Mouse (Mus musculus): ENCODE results near the gene Rps18. TPM values are rescaled to one million over a fixed set of nuclear protein-coding genes. Genes with fewer than 3 reads are reported as not detected.

The Rps18 gene
- total RNA-seq, 4 experiments from 2014 or later = 380 to 500 (median 432) TPM

DNA sequence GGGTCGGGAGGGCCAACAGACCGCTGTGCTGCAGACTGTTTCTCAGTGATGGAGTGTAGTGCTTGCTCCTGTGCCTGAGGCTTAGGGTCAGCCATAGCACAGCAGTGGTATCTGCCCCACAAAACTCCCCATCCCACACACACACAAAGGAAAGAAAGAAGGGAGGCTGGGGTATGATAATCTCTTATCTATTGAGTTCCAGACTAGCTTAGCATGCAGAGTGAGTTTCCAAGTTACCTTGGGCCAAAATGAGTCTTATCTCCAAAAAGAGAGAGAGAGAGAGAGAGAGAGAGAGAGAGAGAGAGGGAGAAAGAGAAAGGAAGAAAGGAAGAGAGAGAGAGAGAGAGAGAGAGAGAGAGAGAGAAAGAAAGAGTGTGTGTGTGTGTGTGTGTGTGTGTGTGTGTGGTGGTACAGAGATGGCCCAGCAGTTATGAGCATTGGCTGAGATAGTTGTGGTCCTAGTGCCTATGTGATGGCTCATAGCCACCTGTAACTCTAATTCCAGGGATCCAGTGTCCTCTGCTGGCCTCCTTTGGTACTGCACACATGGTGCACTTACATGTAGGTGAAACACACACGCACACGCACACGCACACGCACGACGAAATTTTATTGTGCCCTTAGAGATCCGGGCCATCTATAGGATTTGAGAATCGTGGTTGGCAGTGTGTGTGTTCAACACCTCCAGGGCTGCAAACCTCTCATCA lies 31.1 kb downstream of the Rps18 start:
- DNase-seq (ENCODE audit: low spot score in 2 of 2) = no peak

GRCm38 (mm10) chr17:33921361-33921760 lies 34.4 kb downstream of the Rps18 start:
- no peak for DNase-seq (ENCODE audit: low spot score in 2 of 2)

DNA sequence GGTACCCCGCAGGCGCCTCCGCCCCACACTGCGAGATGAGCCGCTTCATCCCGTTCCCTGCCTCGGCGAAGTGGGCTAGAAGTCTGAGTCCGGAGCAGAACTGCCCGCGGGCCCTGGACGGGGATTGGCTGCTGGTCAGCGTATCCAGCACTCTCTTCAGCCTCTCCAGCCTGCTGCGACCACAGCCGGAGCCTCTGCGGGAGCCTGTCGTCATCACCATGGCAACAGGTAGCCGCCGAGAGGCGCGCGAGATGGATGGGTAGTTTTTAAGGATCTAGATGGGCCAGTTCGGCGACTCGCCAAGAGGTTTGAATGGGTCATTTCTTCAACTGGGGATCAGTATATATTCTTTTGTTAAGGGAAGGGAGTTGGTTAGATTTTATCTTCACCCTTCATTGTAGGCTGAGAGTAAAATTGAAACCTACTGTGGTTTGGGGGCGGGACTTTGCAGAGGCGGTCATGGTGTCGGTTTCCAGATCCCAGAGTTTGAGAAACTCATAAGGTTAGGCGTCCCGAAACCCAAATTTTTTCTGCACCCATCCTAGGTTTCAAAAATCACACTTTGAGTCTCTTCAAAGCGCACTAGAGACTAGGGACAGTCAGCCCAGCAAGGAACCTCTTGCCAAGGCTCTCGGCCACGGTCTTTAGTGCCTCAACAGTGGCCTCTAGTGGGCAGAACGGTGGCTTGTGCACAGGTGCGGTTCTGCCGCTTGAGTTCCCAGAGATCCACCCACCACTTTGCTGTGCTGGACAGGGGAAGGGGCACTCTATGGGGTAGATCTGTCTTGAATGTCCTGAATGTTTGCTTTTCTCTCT lies 35.3 kb downstream of the Rps18 start:
- DNase-seq (ENCODE audit: low spot score in 2 of 2) = peak; percentile 72 to 73

- peak; percentile 69 to 81 for DNase-seq (ENCODE audit: low spot score in 2 of 2)
Observed at GRCm38 (mm10) chr17:33919351-33920281, 36.2 kb downstream of the Rps18 start.

DNA sequence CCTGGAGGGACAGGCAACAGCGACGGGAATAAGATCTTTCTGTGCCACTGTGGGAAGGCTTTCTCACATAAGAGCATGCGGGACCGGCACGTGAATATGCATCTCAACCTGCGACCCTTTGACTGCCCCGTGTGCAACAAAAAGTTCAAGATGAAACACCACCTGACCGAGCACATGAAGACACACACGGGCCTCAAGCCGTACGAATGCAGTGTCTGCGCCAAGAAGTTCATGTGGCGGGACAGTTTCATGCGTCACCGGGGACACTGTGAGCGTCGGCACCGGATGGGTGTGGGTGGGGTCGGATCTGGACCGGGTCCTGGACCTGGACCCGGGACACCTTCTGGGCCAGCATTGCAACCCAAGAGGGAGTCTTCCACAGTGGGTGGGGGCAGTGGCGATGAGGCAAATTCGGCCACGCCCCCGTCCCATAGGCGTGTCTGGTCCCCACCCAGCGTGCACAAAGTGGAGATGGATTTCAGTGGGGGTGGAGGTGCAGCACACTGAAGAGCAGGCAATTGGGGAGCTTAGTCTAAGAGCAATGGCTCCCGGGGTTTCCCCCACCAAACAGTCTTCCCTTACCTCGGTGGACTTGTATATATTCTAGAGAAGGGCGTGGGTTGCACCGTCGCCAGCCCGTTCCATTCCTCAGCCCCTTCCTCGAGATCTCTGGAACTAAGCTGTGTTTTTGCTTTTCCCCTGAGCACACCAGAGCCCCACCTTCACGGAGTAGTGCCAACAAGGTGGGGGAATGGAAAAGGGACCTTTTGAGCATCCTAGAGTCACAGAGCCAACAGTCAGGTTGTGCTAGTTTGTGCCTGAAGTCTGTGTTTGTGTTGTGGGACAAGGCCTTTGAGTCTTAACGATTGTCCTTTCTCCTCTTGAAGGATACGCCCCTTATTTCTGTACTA lies 37.3 kb downstream of the Rps18 start:
- DNase-seq (ENCODE audit: low spot score in 2 of 2) = peak in 1 of 2 experiments; percentile 48

DNA sequence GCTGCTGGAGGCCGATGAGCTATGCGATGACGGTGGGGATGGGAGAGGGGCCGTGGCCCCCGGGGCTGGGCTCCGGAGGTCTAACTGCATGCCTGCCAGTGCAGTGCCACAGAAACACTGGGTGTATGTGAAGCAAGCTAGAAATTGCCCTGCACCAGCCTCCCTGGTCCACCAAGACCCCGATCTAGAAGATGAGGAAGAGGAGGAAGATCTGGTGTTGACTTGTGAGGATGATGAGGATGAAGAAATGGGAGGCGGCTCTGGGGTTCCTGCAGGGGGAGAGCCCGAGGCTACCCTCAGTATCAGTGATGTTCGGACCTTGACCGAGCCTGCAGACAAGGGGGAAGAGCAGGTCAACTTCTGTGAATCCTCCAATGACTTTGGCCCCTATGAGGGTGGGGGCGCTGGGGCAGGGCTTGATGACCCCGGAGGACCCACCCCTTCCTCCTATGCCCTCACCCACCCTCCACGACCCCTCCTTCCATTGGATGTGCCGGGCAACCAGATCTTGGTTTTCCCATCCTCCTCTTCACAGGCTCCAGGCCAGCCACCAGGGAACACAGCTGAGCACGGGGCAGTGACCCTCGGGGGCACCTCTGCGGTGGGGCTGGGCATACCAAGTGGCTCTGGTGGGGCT lies 38.0 kb downstream of the Rps18 start:
- DNase-seq (ENCODE audit: low spot score in 2 of 2) = no peak

DNA sequence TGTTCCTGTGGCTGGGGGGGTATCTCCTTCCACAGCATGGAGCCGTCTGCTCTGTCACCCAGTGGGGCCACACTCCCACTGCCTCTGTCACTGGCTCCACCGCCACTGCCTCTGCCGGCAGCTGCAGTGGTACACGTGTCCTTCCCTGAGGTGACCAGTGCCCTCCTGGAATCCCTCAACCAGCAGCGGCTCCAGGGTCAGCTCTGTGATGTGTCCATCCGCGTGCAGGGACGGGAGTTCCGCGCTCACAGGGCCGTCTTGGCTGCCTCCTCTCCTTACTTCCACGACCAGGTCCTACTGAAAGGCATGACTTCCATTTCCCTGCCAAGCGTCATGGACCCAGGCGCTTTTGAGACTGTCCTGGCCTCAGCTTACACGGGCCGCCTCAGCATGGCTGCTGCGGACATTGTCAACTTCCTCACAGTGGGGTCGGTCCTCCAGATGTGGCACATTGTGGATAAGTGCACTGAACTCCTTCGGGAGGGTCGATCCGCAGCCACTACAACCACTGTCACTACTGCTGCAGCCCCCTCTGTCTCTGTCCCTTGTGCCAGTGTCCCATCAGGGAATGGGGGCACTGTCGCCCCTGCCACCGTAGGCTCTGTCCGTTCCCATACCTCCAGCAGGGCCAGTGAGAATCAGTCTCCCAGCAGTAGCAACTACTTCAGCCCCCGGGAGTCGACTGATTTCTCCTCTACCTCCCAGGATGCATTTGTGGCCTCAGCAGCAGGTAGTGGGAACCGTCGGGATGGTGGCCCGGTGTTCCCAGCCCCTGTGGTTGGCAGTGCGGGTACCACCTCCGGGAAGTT lies 38.8 kb downstream of the Rps18 start:
- no peak for DNase-seq (ENCODE audit: low spot score in 2 of 2)

DNA sequence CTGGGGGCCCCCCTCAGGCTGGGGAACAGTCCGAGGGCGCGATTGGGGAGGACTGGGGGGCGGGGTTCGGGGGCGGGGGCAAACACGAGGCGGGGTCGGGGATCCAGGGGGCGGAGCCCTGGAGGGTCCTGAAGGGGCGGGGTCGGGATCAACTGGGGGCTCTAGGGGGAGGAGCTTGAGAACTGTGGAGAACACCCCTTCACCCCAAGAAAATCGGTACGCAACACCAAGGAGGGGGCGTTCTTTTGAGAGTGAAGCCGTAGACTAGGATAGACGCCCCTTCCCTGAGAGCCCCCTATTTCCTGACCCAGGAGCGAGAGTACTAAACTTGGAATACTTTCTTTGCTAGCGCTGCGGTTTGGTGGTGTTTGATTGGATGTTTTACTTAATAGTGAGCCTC lies 39.5 kb downstream of the Rps18 start:
- DNase-seq (ENCODE audit: low spot score in 2 of 2) = no peak

DNA sequence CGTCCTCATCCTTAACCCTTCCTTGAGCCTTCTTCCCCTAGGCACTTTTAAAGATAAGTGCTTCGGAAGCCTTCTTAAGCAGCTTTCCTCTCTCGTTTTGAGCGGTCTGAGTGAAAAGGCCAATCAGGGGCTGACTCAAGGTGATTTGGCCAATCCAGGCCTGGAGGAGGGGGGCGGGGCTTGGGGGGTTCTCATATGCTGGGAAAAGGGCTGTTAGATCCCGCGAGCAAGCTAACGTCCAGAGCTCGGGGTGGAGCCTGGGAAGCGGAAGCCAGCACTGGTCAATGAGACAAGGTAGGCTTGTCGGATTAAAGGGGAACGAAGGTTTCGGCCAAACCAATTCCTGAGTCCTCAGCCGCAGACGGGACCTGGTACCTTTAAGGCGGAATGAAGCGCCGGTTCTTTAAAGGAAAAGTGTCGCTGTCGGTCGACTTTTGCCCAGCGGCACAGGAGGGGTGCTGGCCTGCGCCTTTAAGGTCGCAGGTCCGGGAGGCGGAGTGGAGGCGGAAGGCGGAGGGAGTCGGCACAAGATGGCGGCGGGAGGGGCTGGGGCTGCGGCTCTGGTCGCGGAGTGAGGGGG lies 40.0 kb downstream of the Rps18 start, which contains the start of the genes Tapbp and Zbtb22:
TSS of gene Tapbp (plus strand) at position 229 of the 580 bp plus-strand sequence.
TSS of gene Zbtb22 (plus strand) at position 234 of the 580 bp plus-strand sequence.
- peak; percentile 92 to 95 for DNase-seq (ENCODE audit: low spot score in 2 of 2)

DNA sequence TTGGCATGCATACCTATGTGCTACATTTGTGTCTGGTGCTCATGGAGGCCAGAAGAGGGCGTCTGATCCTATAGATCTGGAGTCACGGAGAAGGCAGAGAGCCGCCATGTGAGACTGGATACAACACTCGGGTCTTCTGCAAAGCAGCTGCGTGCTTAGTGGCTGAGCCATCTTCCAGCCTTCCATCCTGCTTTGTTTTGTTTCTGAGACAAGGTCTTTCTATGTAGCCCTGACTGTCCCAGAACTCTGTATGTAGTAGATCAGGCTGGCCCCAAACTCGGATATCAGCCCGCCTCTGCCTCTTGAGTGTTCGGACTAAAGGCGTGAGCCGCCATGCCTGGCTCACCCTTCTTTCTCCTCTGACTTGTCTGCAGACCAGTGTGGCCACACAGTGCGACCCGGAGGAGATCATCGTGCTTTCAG lies 40.8 kb downstream of the Rps18 start:
- no peak for DNase-seq (ENCODE audit: low spot score in 2 of 2)

DNA sequence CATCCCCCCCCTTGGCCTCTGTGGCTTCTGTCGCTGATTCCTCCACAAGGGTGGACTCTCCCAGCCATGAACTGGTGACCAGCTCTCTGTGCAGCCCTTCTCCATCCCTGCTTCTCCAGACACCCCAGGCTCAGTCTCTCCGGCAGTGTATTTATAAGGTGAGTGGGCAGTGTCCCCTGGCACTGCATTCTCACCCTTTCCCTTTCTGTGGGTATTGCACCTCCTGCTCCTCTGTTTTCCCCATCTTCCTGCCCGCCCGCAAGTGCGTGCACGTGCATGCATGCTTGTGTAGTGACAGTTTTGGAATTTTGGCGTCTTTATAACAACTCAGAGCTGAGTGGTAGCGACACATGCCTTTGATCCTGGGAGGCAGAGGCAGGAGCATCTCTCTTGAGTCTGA lies 41.9 kb downstream of the Rps18 start:
- DNase-seq (ENCODE audit: low spot score in 2 of 2) = no peak

DNA sequence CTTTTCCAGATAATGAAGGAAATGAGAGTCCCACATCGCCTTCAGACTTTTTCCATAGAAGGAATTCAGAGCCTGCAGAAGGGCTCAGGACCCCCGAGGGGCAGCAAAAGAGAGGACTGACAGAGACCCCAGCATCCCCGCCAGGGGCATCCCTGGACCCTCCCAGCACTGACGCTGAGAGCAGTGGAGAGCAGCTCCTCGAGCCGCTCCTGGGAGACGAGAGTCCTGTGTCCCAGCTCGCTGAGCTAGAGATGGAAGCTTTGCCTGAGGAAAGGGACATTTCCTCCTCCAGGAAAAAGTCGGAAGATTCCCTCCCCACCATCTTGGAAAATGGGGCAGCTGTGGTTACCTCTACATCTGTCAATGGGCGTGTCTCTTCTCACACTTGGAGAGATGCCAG lies 42.5 kb downstream of the Rps18 start:
- DNase-seq (ENCODE audit: low spot score in 2 of 2) = no peak

- no peak for DNase-seq (ENCODE audit: low spot score in 2 of 2)
Observed at GRCm38 (mm10) chr17:33911813-33912414, 43.9 kb downstream of the Rps18 start.

DNA sequence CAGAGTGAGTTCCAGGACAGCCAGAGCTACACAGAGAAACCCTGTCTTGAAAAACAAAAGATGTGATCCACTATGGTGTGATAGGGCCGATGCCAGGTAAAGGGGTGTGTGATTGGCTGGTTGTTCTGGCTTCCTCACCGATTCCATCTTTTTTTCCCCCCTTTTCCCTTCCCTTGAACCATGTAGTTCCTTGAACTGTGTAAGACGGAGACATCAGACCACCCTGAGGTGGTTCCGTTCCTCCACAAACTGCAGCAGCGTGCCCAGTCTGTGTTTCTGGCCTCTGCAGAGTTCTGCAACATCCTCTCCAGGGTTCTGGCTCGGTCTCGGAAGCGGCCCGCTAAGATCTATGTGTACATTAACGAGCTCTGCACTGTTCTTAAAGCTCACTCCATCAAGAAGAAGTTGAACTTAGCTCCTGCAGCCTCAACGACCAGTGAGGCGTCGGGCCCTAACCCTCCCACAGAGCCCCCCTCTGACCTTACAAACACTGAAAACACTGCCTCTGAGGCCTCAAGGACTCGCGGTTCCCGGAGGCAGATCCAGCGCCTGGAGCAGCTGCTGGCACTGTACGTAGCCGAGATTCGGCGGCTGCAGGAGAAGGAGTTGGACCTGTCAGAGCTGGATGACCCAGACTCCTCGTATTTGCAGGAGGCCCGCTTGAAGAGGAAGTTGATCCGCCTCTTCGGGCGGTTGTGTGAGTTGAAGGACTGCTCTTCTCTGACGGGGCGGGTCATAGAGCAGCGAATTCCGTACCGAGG lies 44.6 kb downstream of the Rps18 start:
- no peak for DNase-seq (ENCODE audit: low spot score in 2 of 2)

- DNase-seq (ENCODE audit: low spot score in 2 of 2) = no peak
Observed at GRCm38 (mm10) chr17:33910346-33911051, 45.3 kb downstream of the Rps18 start.

- DNase-seq (ENCODE audit: low spot score in 2 of 2) = no peak
Observed at GRCm38 (mm10) chr17:33909869-33910250, 45.9 kb downstream of the Rps18 start.

All from gastrocnemius, adult 8-10 months (tissue).